Mouse (Mus musculus): Measurements from ENCODE around the gene Usp36. TPM values are rescaled to one million over a fixed set of nuclear protein-coding genes. Genes with fewer than 3 reads are reported as not detected.

Gene Usp36
- polyA plus RNA-seq, 1 experiment = 26.8 TPM

DNA sequence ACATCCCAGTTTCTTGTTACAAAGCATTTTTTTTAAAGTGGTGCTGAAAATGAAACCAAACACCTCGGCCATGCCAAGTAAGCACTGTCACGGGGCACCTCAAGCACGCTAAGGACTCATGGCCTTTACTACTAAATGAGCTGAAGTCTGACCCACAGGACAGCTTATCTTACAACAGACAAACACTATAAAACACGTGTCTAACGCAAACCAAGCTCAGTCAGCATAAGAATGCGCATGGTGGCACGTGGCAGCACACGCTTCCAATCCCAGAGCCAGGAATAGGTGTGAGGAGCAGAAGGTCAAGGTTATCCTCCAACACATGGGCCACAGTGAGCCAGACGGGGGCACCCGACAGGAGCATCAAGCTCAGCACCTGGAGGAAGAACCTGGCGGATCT is 24.4 kb downstream of the Usp36 start:
- H3K9ac ChIP-seq (ENCODE audit: low read depth, poor library complexity, severe bottlenecking) = no peak overlapping the region
- H3K9me3 ChIP-seq (replicated peaks; ENCODE audit: control insufficient read depth, insufficient read depth, low read length, poor library complexity, severe bottlenecking) = no peaks in the 10 kb centered on the region
- TF ChIP-seq CTCF (IDR thresholded peaks at IDR 0.05; ENCODE audit: low read depth, low read length) (no peak), POLR2A (IDR thresholded peaks at IDR 0.05; ENCODE audit: insufficient read depth, low read length) (no peak), EP300 (IDR thresholded peaks at IDR 0.05; ENCODE audit: insufficient read depth, low read depth, low read length) (no peak)
- H3K4me3 ChIP-seq (ENCODE audit: low read depth, low read length) = no peak overlapping the region
- no peaks in the 10 kb centered on the region for H3K4me1 ChIP-seq (ENCODE audit: control insufficient read depth, insufficient read depth, low read length)
- H3K27ac ChIP-seq (ENCODE audit: insufficient read depth, low read length) = no peak overlapping the region
- H3K36me3 ChIP-seq (ENCODE audit: control insufficient read depth, insufficient read depth, low read length, poor library complexity, severe bottlenecking) = peaks cover 66% of the 10 kb centered on the region
- no peaks in the 10 kb centered on the region for H3K27me3 ChIP-seq (ENCODE audit: control insufficient read depth, insufficient read depth, low read length, poor library complexity, severe bottlenecking)

DNA sequence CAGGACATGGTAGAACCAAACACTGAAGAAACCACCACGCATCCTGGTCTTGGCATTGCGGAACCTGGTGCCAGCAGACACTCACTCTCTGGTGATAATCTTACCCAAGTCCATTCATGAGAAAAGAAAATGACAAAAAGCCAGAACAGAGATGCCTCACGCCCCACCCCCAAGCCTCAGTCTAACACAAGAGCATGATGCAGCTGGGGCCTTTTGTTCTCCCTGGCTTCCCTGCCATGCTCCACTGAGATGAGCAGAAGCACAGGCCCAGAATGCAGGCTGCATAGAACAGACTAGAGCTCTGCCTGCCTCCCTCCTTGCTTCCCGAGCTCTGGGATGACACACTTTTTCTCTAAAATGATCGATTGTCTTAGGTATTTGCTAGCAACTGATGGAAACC is 26.9 kb downstream of the Usp36 start:
- H3K27me3 ChIP-seq (ENCODE audit: control insufficient read depth, insufficient read depth, low read length, poor library complexity, severe bottlenecking) = no peaks in the 10 kb centered on the region
- H3K9ac ChIP-seq (ENCODE audit: low read depth, poor library complexity, severe bottlenecking) = no peak overlapping the region
- no peak overlapping the region for H3K4me3 ChIP-seq (ENCODE audit: low read depth, low read length)
- H3K36me3 ChIP-seq (ENCODE audit: control insufficient read depth, insufficient read depth, low read length, poor library complexity, severe bottlenecking) = peaks cover 59% of the 10 kb centered on the region
- H3K4me1 ChIP-seq (ENCODE audit: control insufficient read depth, insufficient read depth, low read length) = no peaks in the 10 kb centered on the region
- no peak for TF ChIP-seq EP300 (IDR thresholded peaks at IDR 0.05; ENCODE audit: insufficient read depth, low read depth, low read length)
- no peak for TF ChIP-seq POLR2A (IDR thresholded peaks at IDR 0.05; ENCODE audit: insufficient read depth, low read length)
- TF ChIP-seq CTCF (IDR thresholded peaks at IDR 0.05; ENCODE audit: low read depth, low read length) = no peak
- no peak overlapping the region for H3K27ac ChIP-seq (ENCODE audit: insufficient read depth, low read length)
- H3K9me3 ChIP-seq (replicated peaks; ENCODE audit: control insufficient read depth, insufficient read depth, low read length, poor library complexity, severe bottlenecking) = no peaks in the 10 kb centered on the region

- Histone ChIP-seq H3K4me1 (ENCODE audit: control insufficient read depth, insufficient read depth, low read length) (no peaks in the 10 kb centered on the region), H3K36me3 (ENCODE audit: control insufficient read depth, insufficient read depth, low read length, poor library complexity, severe bottlenecking) (peaks cover 38% of the 10 kb centered on the region), H3K9me3 (replicated peaks; ENCODE audit: control insufficient read depth, insufficient read depth, low read length, poor library complexity, severe bottlenecking) (no peaks in the 10 kb centered on the region), H3K4me3 (ENCODE audit: low read depth, low read length) (no peak overlapping the region), H3K27ac (ENCODE audit: insufficient read depth, low read length) (no peak overlapping the region), H3K9ac (ENCODE audit: low read depth, poor library complexity, severe bottlenecking) (no peak overlapping the region), H3K27me3 (ENCODE audit: control insufficient read depth, insufficient read depth, low read length, poor library complexity, severe bottlenecking) (no peaks in the 10 kb centered on the region)
- TF ChIP-seq CTCF (IDR thresholded peaks at IDR 0.05; ENCODE audit: low read depth, low read length) = no peak
- TF ChIP-seq EP300 (IDR thresholded peaks at IDR 0.05; ENCODE audit: insufficient read depth, low read depth, low read length) = no peak
- TF ChIP-seq POLR2A (IDR thresholded peaks at IDR 0.05; ENCODE audit: insufficient read depth, low read length) = no peak
Measured at GRCm38 (mm10) chr11:118260081-118260480, 30.0 kb downstream of the Usp36 start.

GRCm38 (mm10) chr11:118259580-118259979 is 30.5 kb downstream of the Usp36 start:
- Histone ChIP-seq H3K36me3 (ENCODE audit: control insufficient read depth, insufficient read depth, low read length, poor library complexity, severe bottlenecking) (peaks cover 33% of the 10 kb centered on the region), H3K9me3 (replicated peaks; ENCODE audit: control insufficient read depth, insufficient read depth, low read length, poor library complexity, severe bottlenecking) (no peaks in the 10 kb centered on the region), H3K9ac (ENCODE audit: low read depth, poor library complexity, severe bottlenecking) (no peak overlapping the region), H3K27ac (ENCODE audit: insufficient read depth, low read length) (no peak overlapping the region), H3K4me1 (ENCODE audit: control insufficient read depth, insufficient read depth, low read length) (no peaks in the 10 kb centered on the region), H3K27me3 (ENCODE audit: control insufficient read depth, insufficient read depth, low read length, poor library complexity, severe bottlenecking) (no peaks in the 10 kb centered on the region), H3K4me3 (ENCODE audit: low read depth, low read length) (no peak overlapping the region)
- no peak for TF ChIP-seq POLR2A (IDR thresholded peaks at IDR 0.05; ENCODE audit: insufficient read depth, low read length)
- TF ChIP-seq EP300 (IDR thresholded peaks at IDR 0.05; ENCODE audit: insufficient read depth, low read depth, low read length) = no peak
- no peak for TF ChIP-seq CTCF (IDR thresholded peaks at IDR 0.05; ENCODE audit: low read depth, low read length)

DNA sequence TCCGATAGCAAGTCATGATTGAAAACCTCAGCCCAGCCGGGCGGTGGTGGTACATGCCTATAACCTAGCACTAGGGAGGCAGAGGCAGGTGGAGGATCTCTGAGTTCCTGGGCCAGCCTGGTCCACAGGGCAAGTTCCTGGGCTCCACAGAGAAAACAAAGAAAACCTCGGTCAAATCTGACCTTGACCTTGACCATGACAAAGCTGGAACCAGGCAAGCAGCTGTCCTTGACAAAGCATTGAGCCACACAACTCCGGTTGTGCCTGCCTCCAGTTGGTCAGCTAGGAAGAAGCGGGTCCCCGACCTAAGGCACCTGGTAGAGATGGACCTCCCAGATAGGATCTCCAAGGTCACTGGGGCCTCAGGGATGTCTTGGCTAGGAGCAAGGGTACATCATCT is 33.7 kb downstream of the Usp36 start:
- H3K27me3 ChIP-seq (ENCODE audit: control insufficient read depth, insufficient read depth, low read length, poor library complexity, severe bottlenecking) = no peaks in the 10 kb centered on the region
- TF ChIP-seq POLR2A (IDR thresholded peaks at IDR 0.05; ENCODE audit: insufficient read depth, low read length) = no peak
- TF ChIP-seq EP300 (IDR thresholded peaks at IDR 0.05; ENCODE audit: insufficient read depth, low read depth, low read length) = no peak
- TF ChIP-seq CTCF (IDR thresholded peaks at IDR 0.05; ENCODE audit: low read depth, low read length) = no peak
- H3K36me3 ChIP-seq (ENCODE audit: control insufficient read depth, insufficient read depth, low read length, poor library complexity, severe bottlenecking) = peaks cover 15% of the 10 kb centered on the region
- no peak overlapping the region for H3K9ac ChIP-seq (ENCODE audit: low read depth, poor library complexity, severe bottlenecking)
- peaks cover 3% of the 10 kb centered on the region for H3K4me1 ChIP-seq (ENCODE audit: control insufficient read depth, insufficient read depth, low read length)
- no peak overlapping the region for H3K27ac ChIP-seq (ENCODE audit: insufficient read depth, low read length)
- H3K9me3 ChIP-seq (replicated peaks; ENCODE audit: control insufficient read depth, insufficient read depth, low read length, poor library complexity, severe bottlenecking) = no peaks in the 10 kb centered on the region
- H3K4me3 ChIP-seq (ENCODE audit: low read depth, low read length) = no peak overlapping the region

GRCm38 (mm10) chr11:118254159-118254951 is 35.7 kb downstream of the Usp36 start:
- no peak for TF ChIP-seq EP300 (IDR thresholded peaks at IDR 0.05; ENCODE audit: insufficient read depth, low read depth, low read length)
- TF ChIP-seq POLR2A (IDR thresholded peaks at IDR 0.05; ENCODE audit: insufficient read depth, low read length) = no peak
- TF ChIP-seq CTCF (IDR thresholded peaks at IDR 0.05; ENCODE audit: low read depth, low read length) = no peak
- H3K27ac ChIP-seq (ENCODE audit: insufficient read depth, low read length) = no peak overlapping the region

More at GRCm38 (mm10) chr11:118254159-118254951, 35.7 kb downstream of the Usp36 start:
- no peak overlapping the region for H3K9ac ChIP-seq (ENCODE audit: low read depth, poor library complexity, severe bottlenecking)
- no peaks in the 10 kb centered on the region for H3K9me3 ChIP-seq (replicated peaks; ENCODE audit: control insufficient read depth, insufficient read depth, low read length, poor library complexity, severe bottlenecking)
- no peaks in the 10 kb centered on the region for H3K27me3 ChIP-seq (ENCODE audit: control insufficient read depth, insufficient read depth, low read length, poor library complexity, severe bottlenecking)
- H3K36me3 ChIP-seq (ENCODE audit: control insufficient read depth, insufficient read depth, low read length, poor library complexity, severe bottlenecking) = peaks cover 3% of the 10 kb centered on the region; the same call in 1 of the 2 replicates
- H3K4me3 ChIP-seq (ENCODE audit: low read depth, low read length) = no peak overlapping the region
- H3K4me1 ChIP-seq (ENCODE audit: control insufficient read depth, insufficient read depth, low read length) = peaks cover 3% of the 10 kb centered on the region
